Mouse (Mus musculus) megakaryocyte-erythroid progenitor cell, adult 5-6 weeks (primary cell): ENCODE results near the gene Rad9a. TPM values are rescaled to one million over a fixed set of nuclear protein-coding genes. Genes with fewer than 3 reads are reported as not detected.
A peak's percentile ranks its signal among the peaks of the same experiment; 100 is the strongest.

Source experiments
- ATAC-seq: replicated peaks from 2 replicates; pipeline ENCODE4 v1.8.0; 2016; ENCODE audit warnings: mild to moderate bottlenecking, inconsistent platforms; ENCODE audit not compliant: severe bottlenecking, poor library complexity, low FRiP score, low TSS enrichment
- total RNA-seq, 2 experiments: library from RNA; stranded (forward) in 1 of 2; stranded (reverse) in 1 of 2; fragments of 200-1000, 215-1000 nt in 1 of 2; fragments of >200 nt in 1 of 2; fragmentation: Nextera tagmentation in 1 of 2; gene quantifications; 2 replicates each; pipeline ENCODE4 v1.2.3; 2014 to 2017

The Rad9a gene
- total RNA-seq, 2 experiments from 2014 or later = 17.5 to 47.7 TPM

- no peak for ATAC-seq
These were observed 50.6 kb downstream of the Rad9a start for GRCm38 (mm10) chr19:4150567-4151487.

GRCm38 (mm10) chr19:4149764-4150461 lies 51.5 kb downstream of the Rad9a start:
- no peak for ATAC-seq

GRCm38 (mm10) chr19:4149283-4149682 lies 52.2 kb downstream of the Rad9a start:
- ATAC-seq = no peak

- ATAC-seq = no peak
These were observed 52.6 kb downstream of the Rad9a start for GRCm38 (mm10) chr19:4148819-4149218.

GRCm38 (mm10) chr19:4148491-4148806 lies 53.0 kb downstream of the Rad9a start, which contains the start of gene Coro1b:
TSS of gene Coro1b (plus strand) at chr19:4148619.
- peak; percentile 89 for ATAC-seq

GRCm38 (mm10) chr19:4147782-4148490 lies 53.5 kb downstream of the Rad9a start:
- ATAC-seq = no peak

- no peak for ATAC-seq
These were observed 54.4 kb downstream of the Rad9a start for GRCm38 (mm10) chr19:4147022-4147405.

GRCm38 (mm10) chr19:4146366-4147021 lies 55.0 kb downstream of the Rad9a start:
- ATAC-seq = no peak

GRCm38 (mm10) chr19:4145936-4146335 lies 55.5 kb downstream of the Rad9a start:
- ATAC-seq = no peak

Other genes starting within 250 kb of the Rad9a start
Only the 30 nearest of the 31 such genes appear.
- 0.50 TPM in 1 of 2 replicates, not detected in the other for gene Aldh3b2, start 229.3 kb downstream of the Rad9a start, total RNA-seq (2014; fragmentation: Nextera tagmentation)
- 0.99 TPM in 1 of 2 replicates, not detected in the other for gene Aldh3b2, start 229.3 kb downstream of the Rad9a start, total RNA-seq (2017)
- gene Acy3, start 215.1 kb downstream of the Rad9a start, total RNA-seq (2014; fragmentation: Nextera tagmentation) = 5.6 and 8.0 TPM in 2 replicates
- gene Acy3, start 215.1 kb downstream of the Rad9a start, total RNA-seq (2017) = 2.3 and 2.5 TPM in 2 replicates
- gene Tbx10, start 208.9 kb downstream of the Rad9a start, total RNA-seq (2014; fragmentation: Nextera tagmentation) = not detected in 2 replicates
- gene Tbx10, start 208.9 kb downstream of the Rad9a start, total RNA-seq (2017) = not detected in 2 replicates
- 21.5 and 29.8 TPM in 2 replicates for gene Nudt8, start 201.1 kb downstream of the Rad9a start, total RNA-seq (2014; fragmentation: Nextera tagmentation)
- 19.5 and 21.1 TPM in 2 replicates for gene Nudt8, start 201.1 kb downstream of the Rad9a start, total RNA-seq (2017)
- gene Gm49405, start 201.0 kb downstream of the Rad9a start, total RNA-seq (2014; fragmentation: Nextera tagmentation) = 1.9 and 5.4 TPM in 2 replicates
- 1.5 and 2.0 TPM in 2 replicates for gene Gm49405, start 201.0 kb downstream of the Rad9a start, total RNA-seq (2017)
- gene Doc2g, start 198.3 kb downstream of the Rad9a start, total RNA-seq (2014; fragmentation: Nextera tagmentation) = 2.1 and 7.4 TPM in 2 replicates
- 3.8 and 4.0 TPM in 2 replicates for gene Doc2g, start 198.3 kb downstream of the Rad9a start, total RNA-seq (2017)
- 210 and 232 TPM in 2 replicates for gene Ndufv1, start 188.9 kb downstream of the Rad9a start, total RNA-seq (2014; fragmentation: Nextera tagmentation)
- gene Ndufv1, start 188.9 kb downstream of the Rad9a start, total RNA-seq (2017) = 285 and 306 TPM in 2 replicates
- 623 and 805 TPM in 2 replicates for gene Gstp1, start 163.7 kb downstream of the Rad9a start, total RNA-seq (2014; fragmentation: Nextera tagmentation)
- gene Gstp1, start 163.7 kb downstream of the Rad9a start, total RNA-seq (2017) = 123 and 220 TPM in 2 replicates
- gene Gstp2, start 155.6 kb downstream of the Rad9a start, total RNA-seq (2014; fragmentation: Nextera tagmentation) = not detected in 2 replicates
- gene Gstp2, start 155.6 kb downstream of the Rad9a start, total RNA-seq (2017) = not detected in 2 replicates
- 28.5 and 40.7 TPM in 2 replicates for gene Gstp3, start 142.1 kb downstream of the Rad9a start, total RNA-seq (2014; fragmentation: Nextera tagmentation)
- gene Gstp3, start 142.1 kb downstream of the Rad9a start, total RNA-seq (2017) = 16.4 and 37.6 TPM in 2 replicates
- not detected in 2 replicates for gene Cabp2, start 120.1 kb downstream of the Rad9a start, total RNA-seq (2014; fragmentation: Nextera tagmentation)
- not detected in 2 replicates for gene Cabp2, start 120.1 kb downstream of the Rad9a start, total RNA-seq (2017)
- gene Cdk2ap2, start 104.5 kb downstream of the Rad9a start, total RNA-seq (2014; fragmentation: Nextera tagmentation) = 65.1 and 75.8 TPM in 2 replicates
- 6.7 and 16.1 TPM in 2 replicates for gene Cdk2ap2, start 104.5 kb downstream of the Rad9a start, total RNA-seq (2017)
- 42.3 and 44.1 TPM in 2 replicates for gene Pitpnm1, start 101.7 kb downstream of the Rad9a start, total RNA-seq (2014; fragmentation: Nextera tagmentation)
- gene Pitpnm1, start 101.7 kb downstream of the Rad9a start, total RNA-seq (2017) = 7.4 and 7.7 TPM in 2 replicates
- gene Aip, start 75.8 kb downstream of the Rad9a start, total RNA-seq (2014; fragmentation: Nextera tagmentation) = 25.9 and 31.2 TPM in 2 replicates
- 16.9 and 23.2 TPM in 2 replicates for gene Aip, start 75.8 kb downstream of the Rad9a start, total RNA-seq (2017)
- gene Gpr152, start 61.9 kb downstream of the Rad9a start, total RNA-seq (2014; fragmentation: Nextera tagmentation) = not detected in 2 replicates
- not detected in 2 replicates for gene Gpr152, start 61.9 kb downstream of the Rad9a start, total RNA-seq (2017)
- gene Cabp4, start 57.6 kb downstream of the Rad9a start, total RNA-seq (2014; fragmentation: Nextera tagmentation) = 0.39 and 1.5 TPM in 2 replicates
- not detected in 2 replicates for gene Cabp4, start 57.6 kb downstream of the Rad9a start, total RNA-seq (2017)
- gene Coro1b, start 53.0 kb downstream of the Rad9a start, total RNA-seq (2014; fragmentation: Nextera tagmentation) = 103 and 123 TPM in 2 replicates
- 42.8 and 97.1 TPM in 2 replicates for gene Coro1b, start 53.0 kb downstream of the Rad9a start, total RNA-seq (2017)
- gene Ptprcap, start 48.1 kb downstream of the Rad9a start, total RNA-seq (2014; fragmentation: Nextera tagmentation) = 53.0 and 63.6 TPM in 2 replicates
- gene Ptprcap, start 48.1 kb downstream of the Rad9a start, total RNA-seq (2017) = 104 and 112 TPM in 2 replicates
- 60.4 and 60.9 TPM in 2 replicates for gene Rps6kb2, start 38.3 kb downstream of the Rad9a start, total RNA-seq (2014; fragmentation: Nextera tagmentation)
- gene Rps6kb2, start 38.3 kb downstream of the Rad9a start, total RNA-seq (2017) = 14.7 and 39.7 TPM in 2 replicates
- gene Carns1, start 26.2 kb downstream of the Rad9a start, total RNA-seq (2014; fragmentation: Nextera tagmentation) = 8.1 and 10.9 TPM in 2 replicates
- gene Carns1, start 26.2 kb downstream of the Rad9a start, total RNA-seq (2017) = 0.19 and 1.0 TPM in 2 replicates
- gene Tbc1d10c, start 10.4 kb downstream of the Rad9a start, total RNA-seq (2014; fragmentation: Nextera tagmentation) = 17.1 and 30.7 TPM in 2 replicates
- gene Tbc1d10c, start 10.4 kb downstream of the Rad9a start, total RNA-seq (2017) = 7.1 and 9.3 TPM in 2 replicates
- gene Ppp1ca, start 9.6 kb downstream of the Rad9a start, total RNA-seq (2014; fragmentation: Nextera tagmentation) = 392 and 411 TPM in 2 replicates
- gene Ppp1ca, start 9.6 kb downstream of the Rad9a start, total RNA-seq (2017) = 411 and 530 TPM in 2 replicates
- 4.6 and 6.9 TPM in 2 replicates for gene Clcf1, start 12.6 kb upstream of the Rad9a start, total RNA-seq (2014; fragmentation: Nextera tagmentation)
- 0.99 TPM in 1 of 2 replicates, not detected in the other for gene Clcf1, start 12.6 kb upstream of the Rad9a start, total RNA-seq (2017)
- 2.1 TPM in 1 of 2 replicates, not detected in the other for gene AC109138.7, start 12.7 kb upstream of the Rad9a start, total RNA-seq (2014; fragmentation: Nextera tagmentation)
- not detected in 2 replicates for gene AC109138.7, start 12.7 kb upstream of the Rad9a start, total RNA-seq (2017)
- 20.0 and 22.3 TPM in 2 replicates for gene Pold4, start 30.2 kb upstream of the Rad9a start, total RNA-seq (2014; fragmentation: Nextera tagmentation)
- gene Pold4, start 30.2 kb upstream of the Rad9a start, total RNA-seq (2017) = 27.2 and 28.2 TPM in 2 replicates
- gene Ssh3, start 67.5 kb upstream of the Rad9a start, total RNA-seq (2014; fragmentation: Nextera tagmentation) = 5.9 and 27.6 TPM in 2 replicates
- gene Ssh3, start 67.5 kb upstream of the Rad9a start, total RNA-seq (2017) = 7.0 and 8.6 TPM in 2 replicates
- 1.0 and 2.2 TPM in 2 replicates for gene Ankrd13d, start 81.5 kb upstream of the Rad9a start, total RNA-seq (2014; fragmentation: Nextera tagmentation)
- gene Ankrd13d, start 81.5 kb upstream of the Rad9a start, total RNA-seq (2017) = 0.61 TPM in 1 of 2 replicates, not detected in the other
- gene Grk2, start 104.6 kb upstream of the Rad9a start, total RNA-seq (2014; fragmentation: Nextera tagmentation) = 103 and 118 TPM in 2 replicates
- gene Grk2, start 104.6 kb upstream of the Rad9a start, total RNA-seq (2017) = 81.8 and 93.1 TPM in 2 replicates
- gene Kdm2a, start 196.6 kb upstream of the Rad9a start, total RNA-seq (2014; fragmentation: Nextera tagmentation) = 74.8 and 89.7 TPM in 2 replicates
- gene Kdm2a, start 196.6 kb upstream of the Rad9a start, total RNA-seq (2017) = 49.0 and 79.7 TPM in 2 replicates
- gene Rhod, start 237.8 kb upstream of the Rad9a start, total RNA-seq (2014; fragmentation: Nextera tagmentation) = 0.72 TPM in 1 of 2 replicates, not detected in the other
- not detected in 2 replicates for gene Rhod, start 237.8 kb upstream of the Rad9a start, total RNA-seq (2017)